ENCODE assay signal across 7 mouse cellular contexts in the genomic region with DNA sequence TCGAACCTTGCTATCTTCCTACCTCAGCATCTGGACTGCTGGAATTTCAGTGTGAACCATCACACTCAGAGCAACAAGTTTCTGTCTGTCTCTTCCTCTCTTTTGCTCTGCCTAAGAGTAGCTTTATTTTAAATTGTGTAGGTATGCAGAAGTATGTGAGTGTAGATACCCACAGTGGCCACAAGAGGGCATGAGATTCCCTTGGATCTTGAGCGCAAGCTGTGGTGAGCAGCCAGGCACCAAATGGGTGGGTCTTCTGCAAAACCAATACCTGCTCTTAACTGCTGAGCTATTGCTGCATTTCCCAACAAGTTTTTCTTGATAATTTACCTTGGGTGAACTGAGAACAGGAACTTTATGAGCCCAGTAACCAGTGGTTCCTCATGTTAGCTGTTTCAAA. TPM values are rescaled to one million over a fixed set of nuclear protein-coding genes. Genes with fewer than 3 reads are reported as not detected.
DNase-seq lines count a peak whose midpoint lies in the region; ATAC-seq and TF ChIP-seq lines count a peak whose summit lies in the region.

No protein-coding gene starts in this region.

- peaks cover 15% of the 10 kb centered on the region for H3K27me3 ChIP-seq in E14TG2a.4 (ENCODE audit: insufficient read depth, low read length)
- H3K27me3 ChIP-seq in liver, postnatal 0 days (ENCODE audit: insufficient read depth, low read length): no peaks in the 10 kb centered on the region

- peak; percentile 80 for TF ChIP-seq CTCF in E14TG2a.4 (conservative IDR thresholded peaks at IDR 0.05; ENCODE audit: low read length)
- TF ChIP-seq CTCF in liver, postnatal 0 days (IDR thresholded peaks at IDR 0.05; ENCODE audit: low read depth): peak; percentile 87

- TF ChIP-seq EP300 in liver, postnatal 0 days (IDR thresholded peaks at IDR 0.05; ENCODE audit: low read depth): no peak

- no peak overlapping the region for H3K4me2 ChIP-seq in liver, postnatal 0 days (ENCODE audit: low read depth, low read length)

- H3K9me3 ChIP-seq in E14TG2a.4 (ENCODE audit: low read length): peaks cover 8% of the 10 kb centered on the region
- H3K9me3 ChIP-seq in liver, postnatal 0 days (ENCODE audit: low read length): no peaks in the 10 kb centered on the region

- H3K4me1 ChIP-seq in E14TG2a.4 (replicated peaks; ENCODE audit: low read depth, low read length): peaks cover 34% of the 10 kb centered on the region
- no peaks in the 10 kb centered on the region for H3K4me1 ChIP-seq in liver, postnatal 0 days (ENCODE audit: insufficient read depth)

- no peak overlapping the region for H3K4me3 ChIP-seq in E14TG2a.4 (replicated peaks; ENCODE audit: low read length)
- H3K4me3 ChIP-seq in liver, postnatal 0 days (ENCODE audit: low read depth, low read length): no peak overlapping the region

- no peaks in the 10 kb centered on the region for H3K36me3 ChIP-seq in E14TG2a.4 (ENCODE audit: insufficient read depth, low read length)
- H3K36me3 ChIP-seq in liver, postnatal 0 days (replicated peaks; ENCODE audit: insufficient read depth, low read length): no peaks in the 10 kb centered on the region

- H3K27ac ChIP-seq in liver, postnatal 0 days (ENCODE audit: low read depth): no peak overlapping the region

- H3K9ac ChIP-seq in liver, postnatal 0 days (replicated peaks): no peak overlapping the region

- ATAC-seq in erythroblast, adult 5-6 weeks (replicated peaks; ENCODE audit: low FRiP score, poor library complexity, severe bottlenecking): peak; percentile 94
- no peak for ATAC-seq in liver, postnatal 0 days

- WGBS in liver, postnatal 0 days (ENCODE audit: insufficient replicate concordance): 63% methylated on average over 2 of the region's 2 CpGs

- peak; percentile 41 to 61 for DNase-seq in layer of hippocampus, postnatal 10 days (ENCODE audit: low spot score in 2 of 2)
- no peak for DNase-seq in layer of hippocampus, adult 11-12 months (ENCODE audit: low spot score)
- DNase-seq in ZHBTc4 (ENCODE audit: low read depth, low spot score): peak; percentile 86
- DNase-seq in liver, postnatal 0 days: peak; percentile 58
- DNase-seq in thymus, postnatal 25 days: peak; percentile 39

RNA-seq across cellular contexts. Expression of a gene that starts 29.6 kb away (rescaled TPM):
- 10 to 100 TPM; 22.8 to 23.2 TPM for total RNA-seq in layer of hippocampus, postnatal 10 days (2021)
- 10.4 and 19.4 TPM in 2 replicates for total RNA-seq in erythroblast, adult 5-6 weeks (2015; ENCODE audit: low replicate concordance)
- total RNA-seq in erythroblast, adult 5-6 weeks (2017; ENCODE audit: low replicate concordance): 3.5 and 6.3 TPM in 2 replicates
- polyA plus RNA-seq in liver, postnatal 0 days (2015; fragmentation: Nextera tagmentation; extraction: Ambion mirVana): 17.2 and 18.7 TPM in 2 replicates
